Mouse (Mus musculus) heart, embryonic 16.5 days (tissue): ENCODE measurements around the gene Samd4b. TPM values are rescaled to one million over a fixed set of nuclear protein-coding genes. Genes with fewer than 3 reads are reported as not detected.
A peak's percentile ranks its signal among the peaks of the same experiment; 100 is the strongest.

ENCODE experiments used
- ATAC-seq: fragments of 200-750 bp; cut with Nextera tagmentation; replicated peaks from 2 replicates; pipeline ENCODE4 v1.8.0; 2017; ENCODE audit warnings: moderate number of reproducible peaks; ENCODE audit not compliant: insufficient read depth, low FRiP score; ENCODE audit errors: extremely low read depth
- H3K27ac ChIP-seq: fragments of 300-500 bp; sonication (generic); 2 replicates; pipeline ENCODE4 v1.5.1; 2014; ENCODE audit warnings: mild to moderate bottlenecking, low read length, control low read depth, moderate library complexity
- H3K27me3 ChIP-seq: fragments of 300-500 bp; sonication (generic); 2 replicates; pipeline ENCODE4 v1.6.1; 2014; ENCODE audit warnings: low read length, mixed read lengths; ENCODE audit not compliant: control insufficient read depth, insufficient read depth
- H3K36me3 ChIP-seq: fragments of 300-500 bp; sonication (generic); 2 replicates; pipeline ENCODE4 v1.6.1; 2014; ENCODE audit not compliant: control insufficient read depth, insufficient read depth
- H3K4me1 ChIP-seq: fragments of 300-500 bp; sonication (generic); 2 replicates; pipeline ENCODE4 v1.6.1; 2014; ENCODE audit warnings: low read length, mixed read lengths; ENCODE audit not compliant: control insufficient read depth, insufficient read depth
- H3K4me2 ChIP-seq: fragments of 300-500 bp; sonication (generic); 2 replicates; pipeline ENCODE4 v1.6.1; 2014; ENCODE audit warnings: low read depth, mild to moderate bottlenecking, control low read depth, low read length
- H3K4me3 ChIP-seq: fragments of 300-500 bp; sonication (generic); 2 replicates; pipeline ENCODE4 v1.5.1; 2014; ENCODE audit warnings: mild to moderate bottlenecking, control low read depth, low read length
- H3K9ac ChIP-seq: fragments of 300-500 bp; sonication (generic); 2 replicates; pipeline ENCODE4 v1.6.1; 2014; ENCODE audit warnings: low read length, control low read depth
- H3K9me3 ChIP-seq: fragments of 300-500 bp; sonication (generic); replicated peaks from 2 replicates; pipeline ENCODE4 v1.6.1; 2016; ENCODE audit warnings: low read length; ENCODE audit not compliant: control insufficient read depth
- WGBS: fragments of 180-500 bp; shearing (Covaris S2); extraction: QIAGEN DNeasy Blood & Tissue Kit; methylation state at CpG from one replicate; pipeline ENCODE4 v1.1.7; 2014; 5-methylcytosine and 5-hydroxymethylcytosine counted together
- polyA plus RNA-seq: library from polyadenylated mRNA; unstranded; fragments of >200 nt; fragmentation: Nextera tagmentation; extraction: Ambion mirVana; gene quantifications from 2 replicates; pipeline ENCODE4 v1.2.1, GENCODE M21; 2015

Samd4b gene
- polyA plus RNA-seq, 1 experiment from 2014 or later, result 16.0 TPM

- Histone ChIP-seq H3K9me3 (no peaks in the 10 kb centered on the region), H3K36me3 (no peaks in the 10 kb centered on the region), H3K9ac (no peak overlapping the region), H3K27me3 (no peaks in the 10 kb centered on the region), H3K4me2 (no peak overlapping the region), H3K27ac (no peak overlapping the region), H3K4me3 (no peak overlapping the region), H3K4me1 (peaks cover 53% of the 10 kb centered on the region)
- WGBS, result 68% methylated on average over 11 of the region's 11 CpGs
- ATAC-seq, result no peak
These were observed 15.1 kb downstream of the Samd4b start for GRCm38 (mm10) chr7:28582841-28583240.

- no peak overlapping the region for H3K9ac ChIP-seq
- 73% methylated on average over 4 of the region's 4 CpGs for WGBS
- no peak for ATAC-seq
These were observed 16.2 kb downstream of the Samd4b start for GRCm38 (mm10) chr7:28581721-28582120.

GRCm38 (mm10) chr7:28579826-28580225, 18.1 kb downstream of the Samd4b start:
- no peak for ATAC-seq
- H3K36me3 ChIP-seq, result no peaks in the 10 kb centered on the region
- no peak overlapping the region for H3K9ac ChIP-seq
- H3K27me3 ChIP-seq, result no peaks in the 10 kb centered on the region
- no peak overlapping the region for H3K4me3 ChIP-seq
- H3K27ac ChIP-seq, result no peak overlapping the region
- H3K9me3 ChIP-seq, result no peaks in the 10 kb centered on the region
- WGBS, result 67% methylated on average over 5 of the region's 5 CpGs
- H3K4me1 ChIP-seq, result peaks cover 49% of the 10 kb centered on the region
- no peak overlapping the region for H3K4me2 ChIP-seq

More at GRCm38 (mm10) chr7:28581721-28582120, 16.2 kb downstream of the Samd4b start:
- Histone ChIP-seq H3K27ac (no peak overlapping the region), H3K4me2 (no peak overlapping the region), H3K4me3 (no peak overlapping the region), H3K4me1 (peaks cover 53% of the 10 kb centered on the region), H3K36me3 (no peaks in the 10 kb centered on the region), H3K9me3 (no peaks in the 10 kb centered on the region), H3K27me3 (no peaks in the 10 kb centered on the region)

- Histone ChIP-seq H3K9me3 (no peaks in the 10 kb centered on the region), H3K4me3 (no peak overlapping the region), H3K4me1 (peaks cover 38% of the 10 kb centered on the region), H3K4me2 (no peak overlapping the region), H3K27me3 (no peaks in the 10 kb centered on the region), H3K36me3 (no peaks in the 10 kb centered on the region), H3K27ac (no peak overlapping the region; the same call in 1 of the 2 replicates), H3K9ac (no peak overlapping the region)
- no peak for ATAC-seq
- 68% methylated on average over 5 of the region's 5 CpGs for WGBS
These were observed 19.3 kb downstream of the Samd4b start for GRCm38 (mm10) chr7:28578543-28579053.

GRCm38 (mm10) chr7:28577826-28578542, 20.0 kb downstream of the Samd4b start:
- no peaks in the 10 kb centered on the region for H3K9me3 ChIP-seq
- H3K9ac ChIP-seq, result no peak overlapping the region; the same call in 1 of the 2 replicates
- peaks cover 42% of the 10 kb centered on the region for H3K4me1 ChIP-seq
- H3K27ac ChIP-seq, result peak overlapping the region; percentile 66
- H3K4me2 ChIP-seq, result no peak overlapping the region
- no peak overlapping the region for H3K4me3 ChIP-seq
- WGBS, result 67% methylated on average over 9 of the region's 9 CpGs
- ATAC-seq, result no peak
- H3K36me3 ChIP-seq, result no peaks in the 10 kb centered on the region
- no peaks in the 10 kb centered on the region for H3K27me3 ChIP-seq

GRCm38 (mm10) chr7:28576271-28576914, 21.6 kb downstream of the Samd4b start:
- no peak overlapping the region; the same call in 1 of the 2 replicates for H3K27ac ChIP-seq
- H3K4me3 ChIP-seq, result no peak overlapping the region
- H3K36me3 ChIP-seq, result no peaks in the 10 kb centered on the region
- peaks cover 51% of the 10 kb centered on the region for H3K4me1 ChIP-seq
- H3K9ac ChIP-seq, result no peak overlapping the region
- no peak overlapping the region for H3K4me2 ChIP-seq
- no peaks in the 10 kb centered on the region for H3K9me3 ChIP-seq
- no peaks in the 10 kb centered on the region for H3K27me3 ChIP-seq
- WGBS, result 66% methylated on average over 5 of the region's 5 CpGs
- peak; percentile 55 for ATAC-seq

- Histone ChIP-seq H3K4me3 (no peak overlapping the region), H3K27me3 (no peaks in the 10 kb centered on the region), H3K9me3 (no peaks in the 10 kb centered on the region), H3K4me1 (peaks cover 59% of the 10 kb centered on the region), H3K4me2 (no peak overlapping the region), H3K9ac (no peak overlapping the region), H3K36me3 (no peaks in the 10 kb centered on the region), H3K27ac (no peak overlapping the region)
- WGBS, result 80% methylated on average over 11 of the region's 11 CpGs
- no peak for ATAC-seq
These were observed 22.3 kb downstream of the Samd4b start for GRCm38 (mm10) chr7:28575597-28575996.

- no peak for ATAC-seq
- WGBS, result 93% methylated on average over 3 of the region's 3 CpGs
- Histone ChIP-seq H3K36me3 (no peaks in the 10 kb centered on the region), H3K27ac (no peak overlapping the region), H3K4me3 (no peak overlapping the region), H3K4me2 (no peak overlapping the region), H3K9ac (no peak overlapping the region; the same call in 1 of the 2 replicates), H3K27me3 (no peaks in the 10 kb centered on the region), H3K9me3 (no peaks in the 10 kb centered on the region), H3K4me1 (peaks cover 56% of the 10 kb centered on the region)
These were observed 24.7 kb downstream of the Samd4b start for GRCm38 (mm10) chr7:28573236-28573635.

- H3K27me3 ChIP-seq, result no peaks in the 10 kb centered on the region
- no peaks in the 10 kb centered on the region for H3K9me3 ChIP-seq
- no peak overlapping the region for H3K27ac ChIP-seq
- ATAC-seq, result no peak
- no peak overlapping the region; the same call in 1 of the 2 replicates for H3K9ac ChIP-seq
- WGBS, result 75% methylated on average over 5 of the region's 5 CpGs
- H3K4me2 ChIP-seq, result no peak overlapping the region
- no peak overlapping the region for H3K4me3 ChIP-seq
- peaks cover 50% of the 10 kb centered on the region for H3K4me1 ChIP-seq
- H3K36me3 ChIP-seq, result peaks cover 2% of the 10 kb centered on the region
These were observed 25.3 kb downstream of the Samd4b start for GRCm38 (mm10) chr7:28572689-28573088.
